Mouse (Mus musculus): ENCODE results near the gene Gtpbp3. TPM values are rescaled to one million over a fixed set of nuclear protein-coding genes. Genes with fewer than 3 reads are reported as not detected.
A peak's percentile ranks its signal among the peaks of the same experiment; 100 is the strongest.

The Gtpbp3 gene
- 22.6 and 22.7 TPM in 2 replicates for total RNA-seq (2017)

DNA sequence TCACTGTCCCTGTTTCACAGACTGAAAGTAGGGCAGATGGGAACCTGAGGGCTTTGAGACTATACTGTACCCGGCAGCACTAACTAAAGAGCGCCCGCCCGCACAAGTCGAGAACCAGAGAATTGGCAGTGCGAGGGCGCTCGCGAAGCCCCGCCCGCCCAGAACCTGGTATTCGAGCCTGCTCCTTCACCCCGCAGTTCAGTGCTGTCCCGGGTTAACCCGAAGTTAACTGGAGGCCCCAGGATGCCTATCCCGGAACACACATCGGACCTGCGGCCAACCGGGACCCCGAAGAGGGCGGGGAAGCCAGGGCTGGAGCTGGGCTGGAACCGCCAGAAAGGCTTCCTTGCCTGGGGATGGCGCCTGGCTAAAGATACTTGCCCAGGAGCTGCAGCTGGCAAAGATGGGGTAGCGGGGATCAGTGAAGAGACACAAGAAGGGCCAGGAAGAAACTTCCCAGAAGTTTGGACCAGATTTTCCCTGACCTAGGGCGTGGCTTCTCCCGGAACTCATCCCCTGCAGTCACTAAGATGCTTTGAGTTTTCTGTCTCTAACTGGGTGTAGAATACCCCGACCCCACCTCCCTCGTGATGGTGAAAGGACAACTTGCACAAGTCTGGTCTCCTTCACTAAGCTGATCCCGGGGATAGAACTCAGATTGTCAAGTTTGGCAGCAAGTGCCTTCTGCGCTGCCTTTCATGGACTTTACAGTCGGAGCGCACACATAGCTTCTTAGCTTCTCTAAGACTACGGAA, at the start of gene Gtpbp3:
Gene Gtpbp3, plus strand, starts transcription at position 413 of the 755 bp plus-strand sequence.
- ATAC-seq (replicated peaks; ENCODE audit: low read depth, poor library complexity, severe bottlenecking), result peak; percentile 41

DNA sequence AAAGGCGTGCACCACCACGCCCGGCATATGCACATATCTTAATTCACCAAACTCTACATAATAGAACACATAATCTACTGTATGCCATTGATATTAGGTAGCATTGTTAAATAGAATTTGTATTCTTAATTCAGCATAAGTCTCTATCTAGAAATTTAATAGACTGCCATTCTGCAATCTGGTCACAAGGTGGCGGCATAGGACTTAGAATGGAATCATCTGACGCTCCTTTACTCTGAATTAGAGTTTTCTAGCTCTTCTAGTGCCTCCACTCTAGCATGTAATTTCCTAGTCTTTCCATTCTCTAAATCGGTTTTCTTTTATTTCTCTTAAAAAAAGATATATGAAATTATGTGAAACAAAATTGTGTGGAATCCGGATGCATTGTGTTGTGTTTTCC, 46.5 kb upstream of the Gtpbp3 start:
- ATAC-seq (replicated peaks; ENCODE audit: low read depth, poor library complexity, severe bottlenecking), result peak; percentile 93

DNA sequence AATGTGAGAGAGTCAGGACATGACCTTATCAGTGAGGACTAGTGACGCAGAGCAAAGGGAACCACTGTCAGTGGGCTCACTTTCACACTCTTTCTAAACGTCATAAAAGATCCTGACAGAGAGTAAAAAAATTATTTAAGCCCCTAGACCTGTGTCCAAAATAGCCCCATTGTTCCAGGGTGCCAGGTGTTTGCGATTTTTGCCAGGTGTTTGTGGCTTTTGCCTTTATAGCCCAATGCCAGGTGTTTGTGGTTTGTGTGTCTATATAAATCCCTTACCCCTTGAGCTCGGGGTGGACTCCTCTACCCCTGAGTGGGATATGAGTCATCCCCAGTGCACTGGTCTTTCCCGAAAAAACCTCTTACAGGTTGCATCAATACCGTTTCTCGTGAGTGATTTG, 42.8 kb upstream of the Gtpbp3 start:
- no peak for ATAC-seq (replicated peaks; ENCODE audit: low read depth, poor library complexity, severe bottlenecking)

DNA sequence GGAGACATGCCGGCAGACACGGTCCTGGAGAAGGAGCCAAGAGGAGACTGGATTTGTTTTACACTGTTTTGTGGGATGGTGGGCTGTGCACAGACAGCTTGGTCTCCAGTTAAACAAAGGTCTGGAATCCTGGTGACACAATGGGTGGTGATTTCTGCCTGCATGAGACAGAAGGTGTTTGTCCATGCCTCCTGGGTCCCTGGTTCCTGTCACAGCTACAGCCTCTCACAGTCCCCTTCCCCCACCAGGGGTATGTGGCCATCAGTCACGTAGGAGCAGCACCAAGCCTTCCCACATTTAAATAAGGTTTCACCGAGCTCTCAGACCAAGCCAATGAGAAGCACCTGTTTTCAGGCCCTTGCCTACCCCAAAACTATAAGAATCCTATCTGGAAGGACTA, 36.6 kb upstream of the Gtpbp3 start:
- ATAC-seq (replicated peaks; ENCODE audit: low read depth, poor library complexity, severe bottlenecking), result no peak

DNA sequence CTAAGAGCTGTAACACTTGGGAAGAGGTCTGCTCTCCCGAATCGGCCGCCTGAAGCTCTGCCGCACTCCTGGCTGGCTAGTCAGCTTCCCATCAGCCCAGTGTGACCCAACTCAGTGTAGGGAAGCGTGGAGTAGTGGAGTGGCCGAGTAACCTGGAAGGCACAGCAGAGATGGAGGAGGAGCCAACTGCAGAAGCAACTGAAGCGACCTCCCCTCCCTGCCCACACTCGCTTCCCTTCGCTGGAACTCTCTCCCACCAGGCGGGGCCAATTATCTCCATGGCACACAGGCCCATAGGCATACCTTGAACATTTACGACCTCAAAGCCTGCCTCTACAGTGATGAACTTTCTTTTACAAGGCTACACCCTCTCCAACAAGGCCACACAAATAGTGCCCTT, 36.1 kb upstream of the Gtpbp3 start:
- no peak for ATAC-seq (replicated peaks; ENCODE audit: low read depth, poor library complexity, severe bottlenecking)

DNA sequence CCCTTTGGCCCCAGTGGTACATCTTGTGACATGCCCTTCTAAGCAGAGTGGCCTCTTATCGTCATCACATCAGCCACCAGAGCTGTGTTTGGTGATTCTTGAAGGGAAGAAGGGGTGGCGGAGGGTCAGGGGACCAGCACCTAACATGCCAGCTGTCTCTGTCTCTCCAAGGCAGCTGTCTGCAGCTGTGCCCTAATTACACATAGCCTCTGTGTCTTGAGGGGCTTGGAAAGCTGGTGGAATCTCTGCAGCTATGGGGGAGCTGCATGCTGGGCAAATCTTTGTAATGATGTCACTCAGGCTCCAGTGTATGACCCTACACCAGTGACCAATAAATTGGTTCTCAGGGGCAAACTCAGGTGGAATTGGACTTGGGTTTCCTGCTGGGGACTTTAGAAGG, 35.2 kb upstream of the Gtpbp3 start:
- ATAC-seq (replicated peaks; ENCODE audit: low read depth, poor library complexity, severe bottlenecking), result no peak

DNA sequence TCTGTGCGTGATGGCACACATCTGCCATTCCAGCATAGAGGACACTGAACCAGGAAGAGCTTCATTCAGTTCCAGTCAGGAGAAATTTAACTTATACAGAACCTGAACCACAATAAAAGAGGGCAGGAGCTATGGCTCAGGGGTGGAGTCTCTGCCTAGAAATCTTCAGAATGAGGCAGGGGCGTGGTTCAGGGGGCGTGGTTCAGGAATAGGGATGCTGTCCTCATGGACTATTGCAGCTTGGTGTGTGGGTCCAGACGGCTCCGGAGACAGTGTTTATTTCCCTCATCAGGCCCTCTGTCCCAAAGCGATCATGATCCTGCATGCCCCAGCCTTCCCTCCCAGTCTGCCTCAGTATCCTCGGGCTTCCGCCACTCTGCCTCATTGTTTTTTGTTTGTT, 33.2 kb upstream of the Gtpbp3 start:
- no peak for ATAC-seq (replicated peaks; ENCODE audit: low read depth, poor library complexity, severe bottlenecking)

DNA sequence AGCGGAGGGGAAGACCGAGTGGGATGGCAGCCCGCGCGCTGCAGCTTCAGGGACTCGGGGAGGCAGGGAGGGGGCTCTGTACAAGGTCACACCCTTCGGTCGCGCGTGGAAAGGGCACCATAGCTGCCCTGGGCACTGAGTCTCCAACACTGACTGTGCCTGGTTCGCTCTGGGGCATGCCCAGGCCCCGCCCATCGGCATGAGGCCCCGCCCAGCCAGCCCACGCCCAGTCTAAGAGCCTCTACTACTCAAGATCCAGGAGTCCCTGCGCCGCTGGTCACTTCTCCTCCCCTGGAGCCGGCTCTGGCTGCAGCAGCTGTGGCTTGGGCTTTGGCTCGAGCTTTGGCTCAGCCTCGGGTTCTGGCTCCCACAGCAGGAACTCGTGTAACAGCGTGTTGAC, 31.0 kb upstream of the Gtpbp3 start:
- no peak for ATAC-seq (replicated peaks; ENCODE audit: low read depth, poor library complexity, severe bottlenecking)

DNA sequence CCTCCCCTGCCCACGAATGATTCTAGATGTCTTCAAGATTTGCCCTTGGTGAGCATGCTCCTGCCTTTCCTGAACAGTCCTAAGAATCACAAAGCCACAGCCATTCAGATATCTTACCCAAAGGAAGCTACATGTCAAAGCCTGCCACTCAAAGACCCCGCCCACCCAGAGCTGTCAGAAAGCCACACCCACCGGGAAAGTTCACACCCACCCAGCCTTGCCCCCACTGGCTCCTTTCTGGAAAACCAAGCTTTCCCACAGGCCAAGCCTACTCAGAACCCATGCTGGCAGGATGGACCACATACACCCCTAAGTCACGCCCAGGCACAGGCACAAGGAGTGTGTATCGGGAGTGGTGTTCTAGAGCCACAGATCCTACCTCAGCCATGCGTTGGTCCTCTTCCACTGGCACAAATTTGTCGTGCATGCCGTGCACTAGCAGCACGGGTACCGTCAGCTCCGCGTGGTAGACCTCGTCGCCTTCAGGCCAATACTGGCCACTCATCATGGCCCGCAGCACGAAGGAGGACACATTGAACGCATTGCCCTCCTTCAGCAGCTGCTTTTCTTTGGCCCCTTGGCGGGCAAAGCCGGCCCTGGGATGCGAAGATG, 30.1 kb upstream of the Gtpbp3 start:
- ATAC-seq (replicated peaks; ENCODE audit: low read depth, poor library complexity, severe bottlenecking), result 0 out of 2 replicates have a peak, but pooled peaks have one; percentile 6

DNA sequence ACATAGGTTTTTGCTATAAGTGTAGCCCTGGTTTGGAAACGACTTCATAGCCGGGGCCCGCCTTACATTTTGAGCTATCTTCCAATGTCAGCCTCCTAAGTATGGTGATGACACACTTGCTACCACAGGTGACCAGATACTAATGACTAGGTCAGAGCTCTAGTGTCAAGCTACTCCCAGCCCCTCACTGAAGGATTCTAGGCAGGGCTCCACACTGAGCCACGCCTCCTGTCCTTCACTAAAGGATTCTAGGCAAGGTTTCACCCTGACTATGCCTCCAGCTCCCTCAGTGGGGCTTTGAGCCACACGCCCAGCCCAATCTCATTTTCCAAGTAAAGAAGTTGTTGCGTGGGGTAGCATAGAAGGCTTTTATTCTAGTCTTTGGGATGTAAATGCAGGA, 27.2 kb upstream of the Gtpbp3 start:
- no peak for ATAC-seq (replicated peaks; ENCODE audit: low read depth, poor library complexity, severe bottlenecking)

DNA sequence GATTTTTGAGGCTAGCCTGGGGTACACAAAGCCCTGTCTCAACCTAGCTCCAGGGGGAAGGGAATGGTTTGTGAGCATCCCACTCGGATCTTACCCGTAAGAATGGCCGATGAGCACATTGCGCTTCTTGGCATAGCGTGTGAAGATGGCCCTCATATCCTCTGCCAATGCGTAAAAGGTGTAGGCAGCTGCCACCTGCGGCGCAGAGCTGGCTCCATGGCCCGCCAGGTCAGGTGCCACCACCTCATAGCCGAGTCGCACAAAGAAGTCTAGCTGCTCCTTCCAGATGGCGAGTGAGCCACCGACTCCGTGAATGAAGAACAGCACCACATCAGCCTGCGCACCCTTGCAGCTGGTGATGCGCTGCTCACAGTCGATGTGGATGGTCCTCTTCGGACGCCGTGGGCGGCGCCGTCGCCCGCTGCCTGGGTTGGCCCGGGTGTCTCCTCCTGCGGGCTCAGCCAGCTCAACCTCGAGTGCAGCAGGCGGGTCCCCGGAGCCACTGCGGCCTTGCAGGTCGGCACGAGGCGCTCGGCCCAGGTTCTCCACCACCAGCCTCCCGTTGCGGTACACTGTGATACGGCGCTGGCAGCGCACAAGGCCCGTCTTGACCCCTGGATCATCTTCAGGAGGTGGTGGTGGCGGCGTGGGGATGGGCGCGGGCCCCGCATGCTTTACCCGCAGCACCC, 26.6 kb upstream of the Gtpbp3 start:
- no peak for ATAC-seq (replicated peaks; ENCODE audit: low read depth, poor library complexity, severe bottlenecking)

DNA sequence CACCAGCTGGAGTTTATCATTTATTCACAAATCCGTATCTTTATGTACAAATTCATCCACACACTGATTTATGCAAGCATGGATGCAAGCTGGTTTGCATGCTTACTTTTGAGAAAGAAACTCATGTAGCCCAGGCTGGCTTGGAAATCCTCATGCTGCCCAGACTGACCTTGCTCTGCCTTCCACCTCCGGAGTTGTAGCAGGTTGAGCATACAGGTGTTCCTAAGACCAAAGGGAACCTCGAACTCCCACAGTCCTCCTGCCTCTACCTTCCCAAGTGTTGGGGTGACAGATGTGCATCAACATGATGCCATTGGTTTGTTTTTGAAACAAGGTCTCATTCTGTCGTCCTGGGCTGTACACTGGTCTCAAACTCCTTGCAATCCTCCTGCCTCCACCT, 25.7 kb upstream of the Gtpbp3 start:
- ATAC-seq (replicated peaks; ENCODE audit: low read depth, poor library complexity, severe bottlenecking), result no peak

DNA sequence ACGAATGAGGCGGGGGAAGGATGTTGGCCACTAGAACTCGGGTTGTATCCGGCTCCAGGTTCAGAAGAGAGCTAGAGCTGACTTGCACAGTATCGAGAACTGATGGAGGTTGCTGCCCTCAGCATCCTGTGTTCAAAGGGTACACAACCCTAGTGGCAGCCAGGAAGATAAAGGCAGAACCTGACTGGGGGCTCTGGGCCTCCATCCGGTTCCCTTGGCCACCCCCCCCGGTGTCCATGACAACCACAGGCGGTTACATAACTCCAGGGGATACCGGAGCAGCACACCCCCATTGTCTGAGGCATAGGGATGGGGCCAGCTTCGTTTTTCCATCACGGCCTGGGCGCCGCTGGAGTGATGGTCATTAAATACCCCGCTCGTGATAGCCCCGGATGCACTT, 25.1 kb upstream of the Gtpbp3 start:
- ATAC-seq (replicated peaks; ENCODE audit: low read depth, poor library complexity, severe bottlenecking), result peak; percentile 14; the same call in 1 of the 2 replicates

DNA sequence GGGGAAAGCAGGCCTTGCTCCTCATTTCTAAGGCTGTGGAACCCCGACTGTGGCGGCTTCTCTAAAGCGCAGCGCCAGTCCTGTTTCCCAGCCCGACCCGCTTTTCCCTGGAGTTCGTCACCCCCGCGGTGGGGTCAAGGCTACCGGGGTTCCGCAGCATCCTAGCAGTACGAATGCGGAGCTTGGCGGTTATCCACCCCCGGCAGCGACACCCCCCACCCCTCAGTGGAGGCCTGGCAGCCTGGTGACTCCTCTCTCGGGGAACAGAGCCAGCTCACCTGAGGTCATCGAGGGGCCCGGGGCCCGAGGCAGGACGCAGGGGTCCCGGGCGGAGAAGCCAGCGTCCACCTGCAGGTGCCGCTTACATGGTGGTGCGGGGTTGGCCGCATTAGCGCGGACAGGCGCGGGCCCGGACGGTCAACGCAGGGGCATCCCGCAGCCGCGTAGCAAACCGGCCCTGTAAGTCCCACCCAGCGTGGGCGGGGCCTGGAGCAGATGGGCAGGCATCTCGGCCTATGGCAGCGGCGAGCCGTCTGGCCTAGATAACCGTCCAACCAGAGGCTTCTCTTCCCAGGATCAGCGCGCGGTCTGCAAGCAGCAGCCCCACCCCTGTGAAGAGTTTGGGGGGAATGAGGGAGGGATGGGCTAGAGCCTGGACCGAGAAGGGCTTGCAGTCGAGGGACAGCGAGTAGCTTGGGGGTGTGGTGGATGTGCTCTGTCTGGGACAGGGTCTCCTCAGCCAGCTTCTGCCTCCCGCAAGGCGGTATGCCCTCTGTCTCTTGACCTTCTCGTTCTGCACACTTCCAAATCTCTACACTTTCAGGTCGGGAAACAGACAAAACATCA, 24.5 kb upstream of the Gtpbp3 start, which contains the start of gene Abhd8:
Gene Abhd8, minus strand, starts transcription at position 468 of the 846 bp plus-strand sequence.
- ATAC-seq (replicated peaks; ENCODE audit: low read depth, poor library complexity, severe bottlenecking), result peak; percentile 66

DNA sequence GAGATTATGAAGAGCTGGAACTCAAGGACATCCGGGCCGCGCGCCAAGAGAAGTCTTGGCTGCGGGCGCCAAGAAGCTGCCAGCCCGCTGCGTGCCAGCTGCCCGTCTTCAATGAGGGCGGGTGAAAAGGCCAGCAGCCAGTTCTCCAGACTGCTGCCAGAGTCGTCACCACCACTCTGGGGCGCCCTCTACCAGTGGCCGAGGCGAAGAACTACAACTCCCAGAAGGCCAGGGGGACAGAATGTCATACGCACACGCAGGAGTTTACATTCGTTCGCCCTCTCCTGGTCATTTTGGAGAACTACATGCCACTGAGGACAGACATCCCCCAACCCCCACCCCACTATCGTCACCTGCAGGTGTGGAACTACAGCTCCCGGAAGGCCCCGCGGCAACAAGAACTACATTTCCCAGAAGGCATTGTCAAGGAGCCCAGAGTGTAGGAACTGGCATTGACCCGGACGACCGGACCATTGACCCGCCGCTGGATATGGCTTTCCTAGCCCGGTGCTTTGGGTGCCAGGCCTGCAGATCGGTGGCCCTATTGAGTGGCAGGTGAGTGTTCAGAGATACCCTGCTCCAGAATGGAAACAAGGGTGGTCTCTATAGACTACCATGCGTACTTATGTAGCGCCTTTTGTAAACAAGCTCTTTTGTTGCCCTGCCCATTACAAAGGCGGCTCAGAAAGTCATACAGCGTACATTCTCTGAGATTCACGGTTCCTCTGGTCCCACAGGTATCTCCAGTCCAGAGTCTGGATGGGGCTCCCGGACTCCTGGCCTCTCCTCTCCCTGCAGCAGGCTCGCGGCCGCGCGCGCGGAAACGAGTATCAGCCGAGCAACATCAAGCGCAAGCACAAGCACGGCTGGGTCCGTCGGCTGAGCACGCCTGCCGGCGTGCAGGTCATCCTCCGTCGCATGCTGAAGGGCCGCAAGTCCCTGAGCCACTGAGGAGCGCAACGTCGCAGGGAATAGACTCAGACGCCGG, 23.1 kb upstream of the Gtpbp3 start, which contains the start of gene Mrpl34:
Gene Mrpl34, plus strand, starts transcription at position 447 of the 988 bp plus-strand sequence.
- ATAC-seq (replicated peaks; ENCODE audit: low read depth, poor library complexity, severe bottlenecking), result peak; percentile 74

DNA sequence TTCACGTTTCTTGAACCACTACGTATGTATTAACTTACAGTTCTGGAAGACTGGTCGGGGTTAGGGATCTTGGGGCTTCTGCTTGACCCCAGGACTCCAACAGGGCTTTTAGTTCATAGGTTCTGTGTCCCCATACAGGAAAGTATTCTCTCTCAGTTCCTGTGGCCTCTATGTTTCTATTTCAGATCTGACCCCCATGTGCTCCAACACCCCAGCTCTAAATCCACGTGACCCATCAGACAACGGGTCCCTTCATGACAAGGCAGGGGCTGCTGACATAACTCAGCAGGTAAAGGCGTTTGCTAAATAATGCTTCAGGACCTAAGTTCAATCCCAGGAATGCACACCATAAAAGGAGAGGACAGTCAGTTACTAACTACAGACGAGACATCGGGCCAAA, 22.2 kb upstream of the Gtpbp3 start:
- ATAC-seq (replicated peaks; ENCODE audit: low read depth, poor library complexity, severe bottlenecking), result no peak

DNA sequence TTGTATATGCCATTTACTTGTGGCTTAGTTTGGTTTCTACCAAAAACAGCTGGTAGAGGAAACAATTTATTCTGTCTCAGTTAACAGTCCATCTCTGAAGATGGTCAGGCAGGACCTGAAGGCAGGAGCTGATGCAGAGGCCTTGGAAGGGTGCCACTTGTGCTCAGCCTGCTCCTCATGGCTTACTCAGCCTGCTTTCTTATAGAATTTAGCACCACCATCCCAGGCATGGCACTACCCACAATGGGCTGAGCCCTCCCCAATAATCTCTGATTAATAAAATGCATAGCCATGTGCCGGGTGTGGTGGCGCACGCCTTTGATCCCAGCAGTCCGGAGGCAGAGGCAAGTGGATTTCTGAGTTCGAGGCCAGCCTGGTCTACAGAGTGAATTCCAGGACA, 21.7 kb upstream of the Gtpbp3 start:
- no peak for ATAC-seq (replicated peaks; ENCODE audit: low read depth, poor library complexity, severe bottlenecking)

DNA sequence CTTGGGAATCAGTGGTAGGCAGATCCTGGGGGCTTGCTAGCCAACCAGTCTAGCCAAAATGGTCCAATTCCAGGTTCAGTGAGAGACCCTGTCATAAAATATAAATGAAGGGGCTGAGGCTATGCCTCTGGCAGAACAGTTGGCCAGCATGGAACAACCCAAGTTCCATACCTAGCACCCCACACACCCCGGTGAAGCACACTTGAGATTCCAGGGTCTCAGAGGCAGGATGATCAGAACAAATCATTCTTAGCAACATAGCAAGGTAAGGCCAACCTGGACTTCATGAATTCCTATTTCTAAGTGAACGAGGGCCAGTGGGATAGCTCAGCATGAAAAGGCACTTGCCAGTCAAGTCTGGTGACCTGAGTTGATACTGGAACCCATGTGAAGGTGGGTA, 20.7 kb upstream of the Gtpbp3 start:
- no peak for ATAC-seq (replicated peaks; ENCODE audit: low read depth, poor library complexity, severe bottlenecking)

DNA sequence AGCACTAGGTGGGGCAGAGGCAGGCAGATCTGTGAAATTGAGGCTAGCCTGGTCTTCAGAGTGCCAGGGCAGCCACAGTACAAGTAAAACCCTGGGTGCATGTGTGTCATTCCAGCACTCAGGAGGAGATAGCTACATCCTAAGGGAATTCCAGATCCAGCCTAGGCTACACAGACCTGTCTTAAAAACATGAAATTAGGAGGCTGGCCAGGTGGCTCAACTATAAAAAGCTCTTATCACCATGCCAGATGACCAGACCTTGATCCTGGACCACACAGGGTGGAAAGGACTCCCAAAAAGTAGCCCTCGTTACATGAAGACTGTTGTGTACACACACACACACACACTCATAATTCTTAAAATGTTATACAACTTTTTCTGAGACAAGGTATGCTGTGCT, 19.9 kb upstream of the Gtpbp3 start:
- no peak for ATAC-seq (replicated peaks; ENCODE audit: low read depth, poor library complexity, severe bottlenecking)

All from common myeloid progenitor, adult 5-6 weeks (primary cell).